Mouse (Mus musculus): ENCODE measurements around the gene Gimap9. TPM values are rescaled to one million over a fixed set of nuclear protein-coding genes. Genes with fewer than 3 reads are reported as not detected.
A peak's percentile ranks its signal among the peaks of the same experiment; 100 is the strongest.

The Gimap9 gene
- polyA plus RNA-seq, 1 experiment from 2014 or later: 16.1 TPM

- 65% methylated on average over 2 of the region's 2 CpGs for WGBS
- no peaks in the 10 kb centered on the region for H3K36me3 ChIP-seq
- H3K27me3 ChIP-seq: no peaks in the 10 kb centered on the region
- H3K4me3 ChIP-seq: no peak overlapping the region
- H3K4me2 ChIP-seq: no peak overlapping the region
- no peaks in the 10 kb centered on the region for H3K4me1 ChIP-seq
- H3K27ac ChIP-seq: no peak overlapping the region
- H3K9me3 ChIP-seq: no peaks in the 10 kb centered on the region
- no peak for ATAC-seq (ENCODE audit: borderline replicate concordance, extremely low read depth, low FRiP score, low TSS enrichment)
- no peak overlapping the region for H3K9ac ChIP-seq
Measured at GRCm38 (mm10) chr6:48638553-48638952, 37.4 kb upstream of the Gimap9 start.

GRCm38 (mm10) chr6:48641391-48641790 lies 34.5 kb upstream of the Gimap9 start:
- H3K4me1 ChIP-seq: 0 out of 2 replicates have a peak, but pooled peaks cover 4% of the 10 kb centered on the region
- 54% methylated on average over 6 of the region's 6 CpGs for WGBS
- H3K27ac ChIP-seq: no peak overlapping the region
- H3K4me3 ChIP-seq: no peak overlapping the region
- H3K27me3 ChIP-seq: no peaks in the 10 kb centered on the region
- no peak overlapping the region for H3K9ac ChIP-seq
- ATAC-seq (ENCODE audit: borderline replicate concordance, extremely low read depth, low FRiP score, low TSS enrichment): no peak
- no peak overlapping the region for H3K4me2 ChIP-seq
- H3K9me3 ChIP-seq: no peaks in the 10 kb centered on the region
- H3K36me3 ChIP-seq: no peaks in the 10 kb centered on the region

- no peak overlapping the region for H3K4me3 ChIP-seq
- WGBS: 18% methylated on average over 4 of the region's 4 CpGs
- no peak for ATAC-seq (ENCODE audit: borderline replicate concordance, extremely low read depth, low FRiP score, low TSS enrichment)
- no peak overlapping the region for H3K27ac ChIP-seq
- H3K4me2 ChIP-seq: no peak overlapping the region
- no peak overlapping the region for H3K9ac ChIP-seq
- no peaks in the 10 kb centered on the region for H3K27me3 ChIP-seq
- no peaks in the 10 kb centered on the region for H3K36me3 ChIP-seq
- H3K4me1 ChIP-seq: 0 out of 2 replicates have a peak, but pooled peaks cover 4% of the 10 kb centered on the region
- H3K9me3 ChIP-seq: no peaks in the 10 kb centered on the region
Measured at GRCm38 (mm10) chr6:48642764-48643292, 33.1 kb upstream of the Gimap9 start.

- H3K27ac ChIP-seq: no peak overlapping the region
- ATAC-seq (ENCODE audit: borderline replicate concordance, extremely low read depth, low FRiP score, low TSS enrichment): no peak
- no peak overlapping the region for H3K9ac ChIP-seq
- no peaks in the 10 kb centered on the region for H3K36me3 ChIP-seq
- H3K4me3 ChIP-seq: no peak overlapping the region
- WGBS: 11% methylated on average over 12 of the region's 12 CpGs
- H3K4me2 ChIP-seq: no peak overlapping the region
- no peaks in the 10 kb centered on the region for H3K9me3 ChIP-seq
- no peaks in the 10 kb centered on the region for H3K27me3 ChIP-seq
- 0 out of 2 replicates have a peak, but pooled peaks cover 4% of the 10 kb centered on the region for H3K4me1 ChIP-seq
Measured at GRCm38 (mm10) chr6:48645660-48646308, 30.1 kb upstream of the Gimap9 start.

- H3K4me1 ChIP-seq: 0 out of 2 replicates have a peak, but pooled peaks cover 4% of the 10 kb centered on the region
- 78% methylated on average over 4 of the region's 4 CpGs for WGBS
- no peak for ATAC-seq (ENCODE audit: borderline replicate concordance, extremely low read depth, low FRiP score, low TSS enrichment)
- no peaks in the 10 kb centered on the region for H3K9me3 ChIP-seq
- no peaks in the 10 kb centered on the region for H3K27me3 ChIP-seq
- no peak overlapping the region for H3K4me2 ChIP-seq
- H3K36me3 ChIP-seq: no peaks in the 10 kb centered on the region
- H3K4me3 ChIP-seq: no peak overlapping the region
- H3K9ac ChIP-seq: no peak overlapping the region
- H3K27ac ChIP-seq: no peak overlapping the region
Measured at GRCm38 (mm10) chr6:48646309-48646690, 29.6 kb upstream of the Gimap9 start.

- no peaks in the 10 kb centered on the region for H3K36me3 ChIP-seq
- H3K9ac ChIP-seq: no peak within 1 kb of the TSS
- 0 out of 2 replicates have a peak within 1 kb of the TSS, but pooled peaks have one; percentile 8 for H3K4me3 ChIP-seq
- 29% methylated on average over 3 of the region's 3 CpGs for WGBS
- 0 out of 2 replicates have a peak, but pooled peaks cover 4% of the 10 kb centered on the region for H3K4me1 ChIP-seq
- no peaks in the 10 kb centered on the region for H3K9me3 ChIP-seq
- peak within 1 kb of the TSS; percentile 28; the same call in 1 of the 2 replicates for H3K4me2 ChIP-seq
- ATAC-seq (ENCODE audit: borderline replicate concordance, extremely low read depth, low FRiP score, low TSS enrichment): peak; percentile 58; the same call in 1 of the 2 replicates
- no peaks in the 10 kb centered on the region for H3K27me3 ChIP-seq
- no peak within 1 kb of the TSS for H3K27ac ChIP-seq
Measured at GRCm38 (mm10) chr6:48646995-48647394, 28.9 kb upstream of the Gimap9 start, which contains the start of gene Gimap8. Gene Gimap8, plus strand, starts transcription at chr6:48647234.

- H3K36me3 ChIP-seq: no peaks in the 10 kb centered on the region
- H3K4me2 ChIP-seq: peak overlapping the region; percentile 28; the same call in 1 of the 2 replicates
- WGBS: 83% methylated on average over 2 of the region's 2 CpGs
- H3K9me3 ChIP-seq: no peaks in the 10 kb centered on the region
- H3K4me3 ChIP-seq: 0 out of 2 replicates have a peak overlapping the region, but pooled peaks have one; percentile 8
- 0 out of 2 replicates have a peak, but pooled peaks cover 4% of the 10 kb centered on the region for H3K4me1 ChIP-seq
- no peak for ATAC-seq (ENCODE audit: borderline replicate concordance, extremely low read depth, low FRiP score, low TSS enrichment)
- H3K9ac ChIP-seq: no peak overlapping the region
- no peak overlapping the region for H3K27ac ChIP-seq
- H3K27me3 ChIP-seq: no peaks in the 10 kb centered on the region
Measured at GRCm38 (mm10) chr6:48647611-48648010, 28.3 kb upstream of the Gimap9 start.

- Histone ChIP-seq H3K4me1 (0 out of 2 replicates have a peak, but pooled peaks cover 4% of the 10 kb centered on the region), H3K27me3 (no peaks in the 10 kb centered on the region), H3K27ac (no peak overlapping the region), H3K9ac (no peak overlapping the region), H3K9me3 (no peaks in the 10 kb centered on the region), H3K4me3 (no peak overlapping the region), H3K4me2 (no peak overlapping the region), H3K36me3 (no peaks in the 10 kb centered on the region)
- 90% methylated on average over 4 of the region's 4 CpGs for WGBS
- no peak for ATAC-seq (ENCODE audit: borderline replicate concordance, extremely low read depth, low FRiP score, low TSS enrichment)
Measured at GRCm38 (mm10) chr6:48648779-48649178, 27.1 kb upstream of the Gimap9 start.

GRCm38 (mm10) chr6:48650041-48650440 lies 25.9 kb upstream of the Gimap9 start:
- H3K4me1 ChIP-seq: 0 out of 2 replicates have a peak, but pooled peaks cover 4% of the 10 kb centered on the region
- whole genome bisulfite sequencing: 82% methylated on average over 9 of the region's 9 CpGs
- H3K4me3 ChIP-seq: no peak overlapping the region
- no peak overlapping the region for H3K4me2 ChIP-seq
- ATAC-seq (ENCODE audit: borderline replicate concordance, extremely low read depth, low FRiP score, low TSS enrichment): no peak
- H3K36me3 ChIP-seq: no peaks in the 10 kb centered on the region
- no peak overlapping the region for H3K27ac ChIP-seq
- no peaks in the 10 kb centered on the region for H3K27me3 ChIP-seq
- no peaks in the 10 kb centered on the region for H3K9me3 ChIP-seq
- H3K9ac ChIP-seq: no peak overlapping the region

- no peak overlapping the region for H3K4me2 ChIP-seq
- no peaks in the 10 kb centered on the region for H3K9me3 ChIP-seq
- no peak overlapping the region for H3K4me3 ChIP-seq
- H3K36me3 ChIP-seq: no peaks in the 10 kb centered on the region
- H3K27me3 ChIP-seq: no peaks in the 10 kb centered on the region
- H3K9ac ChIP-seq: no peak overlapping the region
- no peak overlapping the region for H3K27ac ChIP-seq
- WGBS: 50% methylated on average over 5 of the region's 5 CpGs
- no peak for ATAC-seq (ENCODE audit: borderline replicate concordance, extremely low read depth, low FRiP score, low TSS enrichment)
- no peaks in the 10 kb centered on the region for H3K4me1 ChIP-seq
Measured at GRCm38 (mm10) chr6:48658721-48659120, 17.2 kb upstream of the Gimap9 start.

- 79% methylated on average over 4 of the region's 4 CpGs for WGBS
Measured at GRCm38 (mm10) chr6:48664750-48665149, 11.2 kb upstream of the Gimap9 start.

GRCm38 (mm10) chr6:48665471-48665870 lies 10.5 kb upstream of the Gimap9 start:
- WGBS: 90% methylated on average over 9 of the region's 9 CpGs
- Histone ChIP-seq H3K27ac (no peak overlapping the region), H3K4me3 (no peak overlapping the region), H3K9me3 (no peaks in the 10 kb centered on the region), H3K9ac (no peak overlapping the region), H3K36me3 (no peaks in the 10 kb centered on the region), H3K4me1 (no peaks in the 10 kb centered on the region), H3K4me2 (no peak overlapping the region), H3K27me3 (no peaks in the 10 kb centered on the region)
- no peak for ATAC-seq (ENCODE audit: borderline replicate concordance, extremely low read depth, low FRiP score, low TSS enrichment)

More at GRCm38 (mm10) chr6:48664750-48665149, 11.2 kb upstream of the Gimap9 start:
- H3K9ac ChIP-seq: no peak overlapping the region
- no peaks in the 10 kb centered on the region for H3K36me3 ChIP-seq
- no peak for ATAC-seq (ENCODE audit: borderline replicate concordance, extremely low read depth, low FRiP score, low TSS enrichment)
- H3K4me2 ChIP-seq: no peak overlapping the region
- H3K27me3 ChIP-seq: no peaks in the 10 kb centered on the region
- no peak overlapping the region for H3K4me3 ChIP-seq
- H3K4me1 ChIP-seq: no peaks in the 10 kb centered on the region
- H3K9me3 ChIP-seq: no peaks in the 10 kb centered on the region
- no peak overlapping the region for H3K27ac ChIP-seq

Data from lung, embryonic 15.5 days (tissue).